Mouse (Mus musculus): ENCODE measurements around the gene Tm6sf2.

The Tm6sf2 gene

GRCm38 (mm10) chr8:70089296-70089960 lies 16.7 kb downstream of the Tm6sf2 start:
- DNase-seq (ENCODE audit: low read depth, low spot score), result peak; percentile 91

GRCm38 (mm10) chr8:70092786-70093185 lies 20.1 kb downstream of the Tm6sf2 start:
- DNase-seq (ENCODE audit: low read depth, low spot score), result no peak

- no peak for DNase-seq (ENCODE audit: low read depth, low spot score)
These were observed 26.6 kb downstream of the Tm6sf2 start for GRCm38 (mm10) chr8:70099276-70099675.

- DNase-seq (ENCODE audit: low read depth, low spot score), result no peak
These were observed 27.5 kb downstream of the Tm6sf2 start for GRCm38 (mm10) chr8:70100241-70100640.

- DNase-seq (ENCODE audit: low read depth, low spot score), result peak; percentile 79
These were observed 31.8 kb downstream of the Tm6sf2 start for GRCm38 (mm10) chr8:70104506-70104905.

GRCm38 (mm10) chr8:70104922-70105321 lies 32.2 kb downstream of the Tm6sf2 start:
- DNase-seq (ENCODE audit: low read depth, low spot score), result no peak

- peak; percentile 63 for DNase-seq (ENCODE audit: low read depth, low spot score)
These were observed 37.7 kb downstream of the Tm6sf2 start for GRCm38 (mm10) chr8:70110451-70110850.

GRCm38 (mm10) chr8:70111192-70111795 lies 38.6 kb downstream of the Tm6sf2 start:
- DNase-seq (ENCODE audit: low read depth, low spot score), result no peak

- peak; percentile 63 for DNase-seq (ENCODE audit: low read depth, low spot score)
These were observed 39.8 kb downstream of the Tm6sf2 start for GRCm38 (mm10) chr8:70112401-70113016.

GRCm38 (mm10) chr8:70114488-70114887 lies 41.8 kb downstream of the Tm6sf2 start:
- no peak for DNase-seq (ENCODE audit: low read depth, low spot score)

GRCm38 (mm10) chr8:70114892-70115291 lies 42.2 kb downstream of the Tm6sf2 start:
- DNase-seq (ENCODE audit: low read depth, low spot score), result no peak

- DNase-seq (ENCODE audit: low read depth, low spot score), result peak; percentile 90
These were observed 44.9 kb downstream of the Tm6sf2 start for GRCm38 (mm10) chr8:70117611-70118010.

GRCm38 (mm10) chr8:70118726-70119700 lies 46.3 kb downstream of the Tm6sf2 start:
- peak; percentile 84 for DNase-seq (ENCODE audit: low read depth, low spot score)

- peak; percentile 96 for DNase-seq (ENCODE audit: low read depth, low spot score)
These were observed 47.9 kb downstream of the Tm6sf2 start, which contains the start of gene Ncan for GRCm38 (mm10) chr8:70120667-70121066. Gene Ncan (minus strand): TSS chr8:70120873.

- DNase-seq (ENCODE audit: low read depth, low spot score), result peak; percentile 55
These were observed 50.1 kb downstream of the Tm6sf2 start for GRCm38 (mm10) chr8:70122863-70123262.

GRCm38 (mm10) chr8:70124992-70125391 lies 52.3 kb downstream of the Tm6sf2 start:
- no peak for DNase-seq (ENCODE audit: low read depth, low spot score)

GRCm38 (mm10) chr8:70128435-70128834 lies 55.7 kb downstream of the Tm6sf2 start:
- no peak for DNase-seq (ENCODE audit: low read depth, low spot score)

- peak; percentile 67 for DNase-seq (ENCODE audit: low read depth, low spot score)
These were observed 56.7 kb downstream of the Tm6sf2 start for GRCm38 (mm10) chr8:70129309-70129952.

All from ES-CJ7 (cell line).